Mouse (Mus musculus) small intestine, adult 2 months (tissue): ENCODE results near the gene Bdkrb1. TPM values are rescaled to one million over a fixed set of nuclear protein-coding genes. Genes with fewer than 3 reads are reported as not detected.

ENCODE experiments used
- H3K27ac ChIP-seq: fragments of 200-500 bp; 2 replicates; pipeline ENCODE4 v1.5.1; 2012; ENCODE audit warnings: low read depth, low read length, control low read depth, inconsistent platforms; ENCODE audit not compliant: insufficient read depth
- H3K27me3 ChIP-seq: fragments of 200-500 bp; 2 replicates; pipeline ENCODE4 v1.6.1; 2012; ENCODE audit warnings: mild to moderate bottlenecking, moderate library complexity, low read length, inconsistent platforms; ENCODE audit not compliant: control insufficient read depth, insufficient read depth
- H3K36me3 ChIP-seq: fragments of 200-500 bp; 2 replicates; pipeline ENCODE4 v1.6.1; 2012; ENCODE audit warnings: mild to moderate bottlenecking, low read length, control low read depth, inconsistent platforms; ENCODE audit not compliant: control insufficient read depth, insufficient read depth
- H3K4me1 ChIP-seq: fragments of 200-500 bp; 2 replicates; pipeline ENCODE4 v1.6.1; 2012; ENCODE audit warnings: low read length, inconsistent platforms, mixed read lengths; ENCODE audit not compliant: control insufficient read depth, insufficient read depth, insufficient read length
- H3K4me3 ChIP-seq: fragments of 200-500 bp; 2 replicates; pipeline ENCODE4 v1.5.1; 2012; ENCODE audit warnings: low read depth, mild to moderate bottlenecking, control low read depth, inconsistent platforms, low read length, moderate library complexity
- CTCF ChIP-seq: fragments of 200-500 bp; IDR thresholded peaks from 2 replicates; pipeline ENCODE4 v1.5.1; 2012; ENCODE audit warnings: low read depth, mild to moderate bottlenecking, control low read depth, inconsistent platforms, low read length, moderate library complexity, mixed read lengths; ENCODE audit not compliant: insufficient replicate concordance, insufficient read length; ENCODE audit errors: extremely low read depth
- POLR2A ChIP-seq: fragments of 200-500 bp; IDR thresholded peaks from 2 replicates; pipeline ENCODE4 v1.6.1; 2012; ENCODE audit warnings: low read depth, mild to moderate bottlenecking, control low read depth, inconsistent platforms, low read length, moderate library complexity
- WGBS: fragments of 180-500 bp; shearing (Covaris S2); methylation state at CpG from one replicate; pipeline ENCODE4 v1.1.7; 2018; 5-methylcytosine and 5-hydroxymethylcytosine counted together
- polyA plus RNA-seq: library from polyadenylated mRNA; depleted of rRNA; stranded (reverse); fragments of >200 nt; gene quantifications from 2 replicates; pipeline ENCODE4 v1.2.3, GENCODE M21; 2012; rRNA removed

Gene Bdkrb1
- 0.20 and 0.67 TPM in 2 replicates for polyA plus RNA-seq

- TF ChIP-seq CTCF (no peak), POLR2A (no peak)
- no peak within 1 kb of the TSS for H3K4me3 ChIP-seq
- 89% methylated on average over 11 of the region's 11 CpGs for WGBS
- no peaks in the 10 kb centered on the region for H3K27me3 ChIP-seq
- no peak within 1 kb of the TSS for H3K27ac ChIP-seq
- H3K4me1 ChIP-seq, result no peaks in the 10 kb centered on the region
- H3K36me3 ChIP-seq, result no peaks in the 10 kb centered on the region
These were observed at the start of gene Bdkrb1 for GRCm38 (mm10) chr12:105602581-105603210. Gene Bdkrb1 (plus strand): TSS chr12:105603085.

GRCm38 (mm10) chr12:105554151-105554772 is 48.6 kb upstream of the Bdkrb1 start:
- 52% methylated on average over 8 of the region's 8 CpGs for WGBS
- Histone ChIP-seq H3K27me3 (no peaks in the 10 kb centered on the region), H3K4me3 (no peak overlapping the region), H3K4me1 (0 out of 2 replicates have a peak, but pooled peaks cover 2% of the 10 kb centered on the region), H3K27ac (no peak overlapping the region), H3K36me3 (no peaks in the 10 kb centered on the region)
- TF ChIP-seq CTCF (no peak), POLR2A (no peak)

- 77% methylated on average over 5 of the region's 5 CpGs for WGBS
- Histone ChIP-seq H3K36me3 (no peaks in the 10 kb centered on the region), H3K4me1 (0 out of 2 replicates have a peak, but pooled peaks cover 2% of the 10 kb centered on the region), H3K27ac (no peak overlapping the region), H3K4me3 (no peak overlapping the region), H3K27me3 (no peaks in the 10 kb centered on the region)
- TF ChIP-seq POLR2A, result no peak
- TF ChIP-seq CTCF, result no peak
These were observed 47.7 kb upstream of the Bdkrb1 start for GRCm38 (mm10) chr12:105555172-105555571.

- H3K27ac ChIP-seq, result peak overlapping the region; percentile 52; the same call in 1 of the 2 replicates
- no peaks in the 10 kb centered on the region for H3K27me3 ChIP-seq
- H3K4me1 ChIP-seq, result 0 out of 2 replicates have a peak, but pooled peaks cover 4% of the 10 kb centered on the region
- TF ChIP-seq POLR2A (no peak), CTCF (no peak)
- H3K4me3 ChIP-seq, result no peak overlapping the region
- no peaks in the 10 kb centered on the region for H3K36me3 ChIP-seq
- 68% methylated on average over 7 of the region's 7 CpGs for WGBS
These were observed 45.5 kb upstream of the Bdkrb1 start for GRCm38 (mm10) chr12:105557250-105557925.

- H3K4me3 ChIP-seq, result no peak overlapping the region
- H3K27me3 ChIP-seq, result peaks cover 10% of the 10 kb centered on the region
- H3K4me1 ChIP-seq, result 0 out of 2 replicates have a peak, but pooled peaks cover 2% of the 10 kb centered on the region
- H3K36me3 ChIP-seq, result no peaks in the 10 kb centered on the region
- WGBS, result 53% methylated on average over 8 of the region's 8 CpGs
- H3K27ac ChIP-seq, result peak overlapping the region; percentile 81
- no peak for TF ChIP-seq POLR2A
- TF ChIP-seq CTCF, result no peak
These were observed 41.8 kb upstream of the Bdkrb1 start for GRCm38 (mm10) chr12:105561007-105561534.

- H3K27ac ChIP-seq, result peak overlapping the region; percentile 81
- H3K27me3 ChIP-seq, result peaks cover 10% of the 10 kb centered on the region
- WGBS, result 36% methylated on average over 8 of the region's 8 CpGs
- no peak for TF ChIP-seq POLR2A
- no peak for TF ChIP-seq CTCF
- no peaks in the 10 kb centered on the region for H3K36me3 ChIP-seq
- H3K4me3 ChIP-seq, result peak overlapping the region; percentile 63
- H3K4me1 ChIP-seq, result 0 out of 2 replicates have a peak, but pooled peaks cover 2% of the 10 kb centered on the region
These were observed 40.6 kb upstream of the Bdkrb1 start for GRCm38 (mm10) chr12:105562056-105562820.
